Mouse (Mus musculus) kidney, embryonic 16.5 days (tissue): ENCODE results near the gene Aak1. TPM values are rescaled to one million over a fixed set of nuclear protein-coding genes. Genes with fewer than 3 reads are reported as not detected.

Experiments used
- ATAC-seq: fragments of 200-750 bp; cut with Nextera tagmentation; 2 replicates; pipeline ENCODE4 v1.8.0; 2017; ENCODE audit warnings: moderate TSS enrichment; ENCODE audit not compliant: low FRiP score, low TSS enrichment
- H3K27ac ChIP-seq: fragments of 300-500 bp; sonication (generic); 2 replicates; pipeline ENCODE4 v1.5.1; 2014; ENCODE audit warnings: low read length
- H3K27me3 ChIP-seq: fragments of 300-500 bp; sonication (generic); 2 replicates; pipeline ENCODE4 v1.6.1; 2014; ENCODE audit warnings: low read length, control low read depth, mixed read lengths; ENCODE audit not compliant: insufficient read depth
- H3K36me3 ChIP-seq: fragments of 300-500 bp; sonication (generic); 2 replicates; pipeline ENCODE4 v1.6.1; 2014; ENCODE audit warnings: low read length, control low read depth, mixed read lengths; ENCODE audit not compliant: insufficient read depth
- H3K4me1 ChIP-seq: fragments of 300-500 bp; sonication (generic); 2 replicates; pipeline ENCODE4 v1.6.1; 2014; ENCODE audit warnings: low read length, control low read depth, mixed read lengths; ENCODE audit not compliant: insufficient read depth
- H3K4me2 ChIP-seq: fragments of 300-500 bp; sonication (generic); replicated peaks from 2 replicates; pipeline ENCODE4 v1.6.1; 2014; ENCODE audit warnings: low read depth, low read length
- H3K4me3 ChIP-seq: fragments of 300-500 bp; sonication (generic); 2 replicates; pipeline ENCODE4 v1.5.1; 2014; ENCODE audit warnings: mild to moderate bottlenecking, low read length
- H3K9ac ChIP-seq: fragments of 300-500 bp; sonication (generic); replicated peaks from 2 replicates; pipeline ENCODE4 v1.6.1; 2014; ENCODE audit warnings: low read length
- H3K9me3 ChIP-seq: fragments of 300-500 bp; sonication (generic); 2 replicates; pipeline ENCODE4 v1.6.1; 2016; ENCODE audit warnings: low read length, control low read depth
- WGBS: fragments of 180-500 bp; shearing (Covaris S2); extraction: QIAGEN DNeasy Blood & Tissue Kit; methylation state at CpG from one replicate; pipeline ENCODE4 v1.1.7; 2014; 5-methylcytosine and 5-hydroxymethylcytosine counted together
- polyA plus RNA-seq: library from polyadenylated mRNA; unstranded; fragments of >200 nt; fragmentation: Nextera tagmentation; extraction: Ambion mirVana; gene quantifications from 2 replicates; pipeline ENCODE4 v1.2.1, GENCODE M21; 2015

Gene Aak1
- polyA plus RNA-seq, result 9.0 and 13.5 TPM in 2 replicates

DNA sequence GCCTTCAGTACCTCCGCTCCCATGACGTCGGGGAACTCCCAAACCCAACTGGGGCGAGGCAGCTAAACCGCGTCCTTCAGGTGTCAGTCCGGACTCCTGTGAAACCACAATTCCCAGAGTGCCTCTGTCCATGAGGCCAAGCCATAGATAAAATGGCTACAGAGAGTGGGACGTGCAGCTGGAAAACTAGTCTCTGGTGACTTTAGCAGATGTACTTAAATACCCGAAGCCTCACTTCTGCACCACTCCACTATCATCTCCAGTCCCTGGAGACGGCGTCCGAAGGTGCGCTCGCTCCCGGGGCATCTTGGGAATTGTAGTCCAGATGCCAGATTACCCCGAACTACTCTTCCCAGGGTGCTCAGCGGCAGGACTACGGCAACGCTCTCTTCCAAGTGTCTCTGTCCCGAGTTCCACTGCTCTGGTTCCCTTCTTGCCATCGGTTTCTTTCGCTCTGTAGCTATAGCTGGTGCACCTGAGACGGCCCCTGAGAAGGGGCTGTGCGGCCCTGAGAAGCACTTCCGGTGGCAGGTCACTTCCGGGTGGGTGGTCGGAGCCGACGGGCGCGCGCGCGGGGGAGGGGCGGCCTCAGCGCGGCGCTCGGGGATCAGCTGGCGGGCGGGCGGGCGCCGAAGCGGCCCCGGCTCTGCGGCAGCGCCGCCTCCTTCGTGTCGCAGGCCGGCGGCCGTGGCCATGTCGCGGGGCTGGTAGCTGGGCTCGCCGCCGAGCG, at the start of gene Aak1:
Aak1 (plus strand) TSS at position 603 of the 730 bp plus-strand sequence.
- no peaks in the 10 kb centered on the region for H3K27me3 ChIP-seq
- peak within 1 kb of the TSS; percentile 78 for H3K4me2 ChIP-seq
- no peaks in the 10 kb centered on the region for H3K36me3 ChIP-seq
- ATAC-seq, result peak; percentile 93
- H3K4me1 ChIP-seq, result peaks cover 32% of the 10 kb centered on the region
- 0% methylated on average over 51 of the region's 60 CpGs for WGBS
- H3K9ac ChIP-seq, result peak within 1 kb of the TSS; percentile 89
- H3K27ac ChIP-seq, result peak within 1 kb of the TSS; percentile 99
- H3K4me3 ChIP-seq, result peak within 1 kb of the TSS; percentile 63
- H3K9me3 ChIP-seq, result no peaks in the 10 kb centered on the region

DNA sequence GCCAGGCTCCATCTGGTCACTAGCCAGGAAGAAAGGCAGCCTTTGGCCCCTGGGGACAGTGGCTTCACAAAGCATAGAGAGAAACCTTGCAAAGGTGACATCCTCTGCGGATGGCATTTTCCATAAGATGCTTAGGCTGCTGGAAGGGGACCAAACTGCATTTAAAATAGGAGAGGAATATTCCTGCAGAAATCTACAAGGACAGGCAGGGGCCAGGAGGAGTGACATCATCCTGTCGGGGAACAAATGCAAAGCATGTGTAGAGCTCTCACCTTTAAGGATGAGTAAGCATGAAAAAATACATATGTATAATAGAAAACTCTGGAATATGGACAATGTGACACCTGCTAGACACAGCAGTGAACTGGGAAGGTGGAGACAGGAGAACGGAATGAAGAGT, 48.9 kb upstream of the Aak1 start:
- H3K4me3 ChIP-seq, result no peak overlapping the region
- H3K36me3 ChIP-seq, result no peaks in the 10 kb centered on the region
- H3K4me2 ChIP-seq, result no peak overlapping the region
- no peaks in the 10 kb centered on the region for H3K27me3 ChIP-seq
- no peaks in the 10 kb centered on the region for H3K4me1 ChIP-seq
- no peak overlapping the region for H3K27ac ChIP-seq
- H3K9ac ChIP-seq, result no peak overlapping the region
- ATAC-seq, result no peak
- WGBS, result 89% methylated on average over 3 of the region's 3 CpGs
- H3K9me3 ChIP-seq, result no peaks in the 10 kb centered on the region

DNA sequence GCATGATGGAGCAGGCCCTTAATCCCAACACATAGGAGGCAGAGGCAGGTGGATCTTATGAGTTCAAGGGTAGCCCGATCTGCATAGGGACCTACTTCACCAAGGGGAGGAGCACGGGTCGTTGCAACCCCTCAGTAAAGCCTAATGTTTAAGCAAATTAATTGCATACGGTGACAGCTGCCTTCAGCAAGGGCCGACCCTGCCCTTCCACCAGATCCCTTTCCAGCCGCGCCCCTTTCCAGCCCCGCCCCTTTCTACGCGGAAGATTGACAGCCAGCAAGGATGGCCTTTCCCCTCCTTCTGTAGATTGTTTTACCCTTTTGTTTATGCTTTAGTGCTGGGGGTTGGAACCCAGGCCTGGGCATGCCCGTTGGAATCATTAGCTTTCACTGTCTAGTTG, 47.9 kb upstream of the Aak1 start:
- Histone ChIP-seq H3K36me3 (no peaks in the 10 kb centered on the region), H3K9ac (no peak overlapping the region), H3K27me3 (no peaks in the 10 kb centered on the region), H3K4me1 (no peaks in the 10 kb centered on the region), H3K4me2 (no peak overlapping the region), H3K4me3 (no peak overlapping the region), H3K9me3 (no peaks in the 10 kb centered on the region), H3K27ac (no peak overlapping the region)
- WGBS, result 44% methylated on average over 11 of the region's 11 CpGs
- ATAC-seq, result no peak

GRCm38 (mm10) chr6:86804646-86805045, 44.7 kb upstream of the Aak1 start:
- Histone ChIP-seq H3K9me3 (no peaks in the 10 kb centered on the region), H3K27me3 (no peaks in the 10 kb centered on the region), H3K36me3 (no peaks in the 10 kb centered on the region), H3K27ac (no peak overlapping the region), H3K4me2 (no peak overlapping the region), H3K4me3 (no peak overlapping the region), H3K9ac (no peak overlapping the region), H3K4me1 (no peaks in the 10 kb centered on the region)
- no peak for ATAC-seq
- WGBS, result 45% methylated on average over 3 of the region's 3 CpGs

GRCm38 (mm10) chr6:86806455-86807086, 42.7 kb upstream of the Aak1 start:
- Histone ChIP-seq H3K9me3 (no peaks in the 10 kb centered on the region), H3K4me1 (no peaks in the 10 kb centered on the region), H3K4me3 (no peak overlapping the region), H3K9ac (no peak overlapping the region), H3K4me2 (no peak overlapping the region), H3K36me3 (no peaks in the 10 kb centered on the region), H3K27ac (no peak overlapping the region), H3K27me3 (no peaks in the 10 kb centered on the region)
- WGBS, result 3% methylated on average over 5 of the region's 5 CpGs
- ATAC-seq, result peak; percentile 59

GRCm38 (mm10) chr6:86812919-86813318, 36.4 kb upstream of the Aak1 start:
- H3K36me3 ChIP-seq, result no peaks in the 10 kb centered on the region
- H3K27me3 ChIP-seq, result no peaks in the 10 kb centered on the region
- no peak overlapping the region for H3K4me3 ChIP-seq
- no peak overlapping the region for H3K9ac ChIP-seq
- H3K27ac ChIP-seq, result no peak overlapping the region
- WGBS, result 63% methylated on average over 4 of the region's 4 CpGs
- peaks cover 9% of the 10 kb centered on the region for H3K4me1 ChIP-seq
- H3K9me3 ChIP-seq, result no peaks in the 10 kb centered on the region
- no peak for ATAC-seq
- no peak overlapping the region for H3K4me2 ChIP-seq

- no peaks in the 10 kb centered on the region for H3K27me3 ChIP-seq
- no peak overlapping the region for H3K9ac ChIP-seq
- WGBS, result 17% methylated on average over 3 of the region's 3 CpGs
- no peak overlapping the region for H3K27ac ChIP-seq
- no peak for ATAC-seq
- H3K4me3 ChIP-seq, result no peak overlapping the region
- no peak overlapping the region for H3K4me2 ChIP-seq
- no peaks in the 10 kb centered on the region for H3K9me3 ChIP-seq
- no peaks in the 10 kb centered on the region for H3K36me3 ChIP-seq
- H3K4me1 ChIP-seq, result peaks cover 9% of the 10 kb centered on the region
These were observed 36.0 kb upstream of the Aak1 start for GRCm38 (mm10) chr6:86813341-86813740.

GRCm38 (mm10) chr6:86814926-86815325, 34.4 kb upstream of the Aak1 start:
- no peak overlapping the region for H3K9ac ChIP-seq
- peak overlapping the region; percentile 44 for H3K4me2 ChIP-seq
- H3K27ac ChIP-seq, result 0 out of 2 replicates have a peak overlapping the region, but pooled peaks have one; percentile 18
- no peak for ATAC-seq
- peaks cover 9% of the 10 kb centered on the region for H3K4me1 ChIP-seq
- H3K4me3 ChIP-seq, result no peak overlapping the region
- WGBS, result 53% methylated on average over 3 of the region's 3 CpGs
- H3K9me3 ChIP-seq, result no peaks in the 10 kb centered on the region
- no peaks in the 10 kb centered on the region for H3K27me3 ChIP-seq
- no peaks in the 10 kb centered on the region for H3K36me3 ChIP-seq

- H3K27me3 ChIP-seq, result no peaks in the 10 kb centered on the region
- no peak for ATAC-seq
- H3K36me3 ChIP-seq, result no peaks in the 10 kb centered on the region
- peaks cover 9% of the 10 kb centered on the region for H3K4me1 ChIP-seq
- H3K9me3 ChIP-seq, result no peaks in the 10 kb centered on the region
- WGBS, result 10% methylated on average over 7 of the region's 7 CpGs
- H3K4me3 ChIP-seq, result no peak overlapping the region; the same call in 1 of the 2 replicates
- no peak overlapping the region for H3K9ac ChIP-seq
- peak overlapping the region; percentile 44 for H3K4me2 ChIP-seq
- 0 out of 2 replicates have a peak overlapping the region, but pooled peaks have one; percentile 18 for H3K27ac ChIP-seq
These were observed 33.9 kb upstream of the Aak1 start for GRCm38 (mm10) chr6:86815436-86815835.

GRCm38 (mm10) chr6:86816586-86816985, 32.7 kb upstream of the Aak1 start:
- no peak overlapping the region for H3K4me3 ChIP-seq

More at GRCm38 (mm10) chr6:86816586-86816985, 32.7 kb upstream of the Aak1 start:
- ATAC-seq, result 0 out of 2 replicates have a peak, but pooled peaks have one; percentile 26
- H3K9me3 ChIP-seq, result no peaks in the 10 kb centered on the region
- no peak overlapping the region for H3K4me2 ChIP-seq
- no peaks in the 10 kb centered on the region for H3K36me3 ChIP-seq
- no peak overlapping the region for H3K9ac ChIP-seq
- H3K27ac ChIP-seq, result no peak overlapping the region
- H3K4me1 ChIP-seq, result peaks cover 9% of the 10 kb centered on the region
- 34% methylated on average over 8 of the region's 8 CpGs for WGBS
- no peaks in the 10 kb centered on the region for H3K27me3 ChIP-seq
